Mouse (Mus musculus): Measurements from ENCODE around the gene Vmn1r86. TPM values are rescaled to one million over a fixed set of nuclear protein-coding genes. Genes with fewer than 3 reads are reported as not detected.
A peak's percentile ranks its signal among the peaks of the same experiment; 100 is the strongest.
"Not testable (repeated sequence)": the region's sequence is repeated elsewhere in the genome, so short reads cannot be mapped to it uniquely, and the experiment has no call there.

Gene Vmn1r86
- total RNA-seq (2015; ENCODE audit: low replicate concordance), result not detected in 2 replicates
- not detected in 2 replicates for total RNA-seq (2017; ENCODE audit: low replicate concordance)

GRCm38 (mm10) chr7:13119817-13120216 lies at the start of gene Vmn1r86:
TSS of gene Vmn1r86 (minus strand) at chr7:13119917.
- ATAC-seq (replicated peaks; ENCODE audit: low FRiP score, poor library complexity, severe bottlenecking), result no peak

- no peak for ATAC-seq (replicated peaks; ENCODE audit: low FRiP score, poor library complexity, severe bottlenecking)
Measured at GRCm38 (mm10) chr7:13159268-13159667, 39.6 kb upstream of the Vmn1r86 start, which contains the start of gene Vmn1r88. TSS of gene Vmn1r88 (plus strand) at chr7:13159568.

- no peak for ATAC-seq (replicated peaks; ENCODE audit: low FRiP score, poor library complexity, severe bottlenecking)
Measured at GRCm38 (mm10) chr7:13140057-13140456, 20.3 kb upstream of the Vmn1r86 start, which contains the start of gene Vmn1r87. TSS of gene Vmn1r87 (minus strand) at chr7:13140157.

GRCm38 (mm10) chr7:13137340-13137739 lies 17.6 kb upstream of the Vmn1r86 start:
- ATAC-seq (replicated peaks; ENCODE audit: low FRiP score, poor library complexity, severe bottlenecking), result no peak

- ATAC-seq (replicated peaks; ENCODE audit: low FRiP score, poor library complexity, severe bottlenecking), result no peak
Measured at GRCm38 (mm10) chr7:13131856-13132255, 12.1 kb upstream of the Vmn1r86 start.

- ATAC-seq (replicated peaks; ENCODE audit: low FRiP score, poor library complexity, severe bottlenecking), result peak; percentile 99
Measured at GRCm38 (mm10) chr7:13123554-13124153, 3.9 kb upstream of the Vmn1r86 start.

- no peak for ATAC-seq (replicated peaks; ENCODE audit: low FRiP score, poor library complexity, severe bottlenecking)
Measured at GRCm38 (mm10) chr7:13095073-13095472, 24.6 kb downstream of the Vmn1r86 start, which contains the start of gene Vmn1r85. TSS of gene Vmn1r85 (minus strand) at chr7:13095173.

GRCm38 (mm10) chr7:13072293-13072692 lies 47.4 kb downstream of the Vmn1r86 start:
- ATAC-seq (replicated peaks; ENCODE audit: low FRiP score, poor library complexity, severe bottlenecking), result no peak

GRCm38 (mm10) chr7:13063399-13063798 lies 56.3 kb downstream of the Vmn1r86 start:
- ATAC-seq (replicated peaks; ENCODE audit: low FRiP score, poor library complexity, severe bottlenecking), result not testable (repeated sequence)

- ATAC-seq (replicated peaks; ENCODE audit: low FRiP score, poor library complexity, severe bottlenecking), result no peak
Measured at GRCm38 (mm10) chr7:13059536-13059935, 60.2 kb downstream of the Vmn1r86 start.

- ATAC-seq (replicated peaks; ENCODE audit: low FRiP score, poor library complexity, severe bottlenecking), result no peak
Measured at GRCm38 (mm10) chr7:13056913-13057700, 62.6 kb downstream of the Vmn1r86 start.

- peak; percentile 94 for ATAC-seq (replicated peaks; ENCODE audit: low FRiP score, poor library complexity, severe bottlenecking)
Measured at GRCm38 (mm10) chr7:13054287-13055010, 65.3 kb downstream of the Vmn1r86 start, which contains the start of gene Mzf1. TSS of gene Mzf1 (minus strand) at chr7:13054764.

- no peak for ATAC-seq (replicated peaks; ENCODE audit: low FRiP score, poor library complexity, severe bottlenecking)
Measured at GRCm38 (mm10) chr7:13053961-13054286, 65.8 kb downstream of the Vmn1r86 start.

- no peak for ATAC-seq (replicated peaks; ENCODE audit: low FRiP score, poor library complexity, severe bottlenecking)
Measured at GRCm38 (mm10) chr7:13053501-13053900, 66.2 kb downstream of the Vmn1r86 start.

- ATAC-seq (replicated peaks; ENCODE audit: low FRiP score, poor library complexity, severe bottlenecking), result no peak
Measured at GRCm38 (mm10) chr7:13053001-13053400, 66.7 kb downstream of the Vmn1r86 start.

Other genes with a start within 250 kb of the Vmn1r86 start
- gene Zfp128, start 238.7 kb downstream of the Vmn1r86 start, total RNA-seq (2015; ENCODE audit: low replicate concordance), result 0.72 and 0.84 TPM in 2 replicates
- gene Zfp128, start 238.7 kb downstream of the Vmn1r86 start, total RNA-seq (2017; ENCODE audit: low replicate concordance), result 1.0 and 1.9 TPM in 2 replicates
- 0.72 and 10.5 TPM in 2 replicates for gene Zscan22, start 222.1 kb downstream of the Vmn1r86 start, total RNA-seq (2015; ENCODE audit: low replicate concordance)
- gene Zscan22, start 222.1 kb downstream of the Vmn1r86 start, total RNA-seq (2017; ENCODE audit: low replicate concordance), result 1.4 TPM in 1 of 2 replicates, not detected in the other
- 579 and 738 TPM in 2 replicates for gene Rps5, start 197.6 kb downstream of the Vmn1r86 start, total RNA-seq (2015; ENCODE audit: low replicate concordance)
- 178 and 253 TPM in 2 replicates for gene Rps5, start 197.6 kb downstream of the Vmn1r86 start, total RNA-seq (2017; ENCODE audit: low replicate concordance)
- gene Rnf225, start 192.5 kb downstream of the Vmn1r86 start, total RNA-seq (2015; ENCODE audit: low replicate concordance), result 0.42 TPM in 1 of 2 replicates, not detected in the other
- 0.51 TPM in 1 of 2 replicates, not detected in the other for gene Rnf225, start 192.5 kb downstream of the Vmn1r86 start, total RNA-seq (2017; ENCODE audit: low replicate concordance)
- gene Zfp324, start 154.1 kb downstream of the Vmn1r86 start, total RNA-seq (2015; ENCODE audit: low replicate concordance), result 0.42 and 0.72 TPM in 2 replicates
- gene Zfp324, start 154.1 kb downstream of the Vmn1r86 start, total RNA-seq (2017; ENCODE audit: low replicate concordance), result 1.4 and 1.7 TPM in 2 replicates
- gene Zfp446, start 142.1 kb downstream of the Vmn1r86 start, total RNA-seq (2015; ENCODE audit: low replicate concordance), result 0.72 and 5.9 TPM in 2 replicates
- gene Zfp446, start 142.1 kb downstream of the Vmn1r86 start, total RNA-seq (2017; ENCODE audit: low replicate concordance), result 0.39 and 0.68 TPM in 2 replicates
- not detected in 2 replicates for gene Slc27a5, start 121.7 kb downstream of the Vmn1r86 start, total RNA-seq (2015; ENCODE audit: low replicate concordance)
- gene Slc27a5, start 121.7 kb downstream of the Vmn1r86 start, total RNA-seq (2017; ENCODE audit: low replicate concordance), result not detected in 2 replicates
- gene Trim28, start 120.8 kb downstream of the Vmn1r86 start, total RNA-seq (2015; ENCODE audit: low replicate concordance), result 194 and 220 TPM in 2 replicates
- 137 and 141 TPM in 2 replicates for gene Trim28, start 120.8 kb downstream of the Vmn1r86 start, total RNA-seq (2017; ENCODE audit: low replicate concordance)
- 4.0 and 10.1 TPM in 2 replicates for gene Zbtb45, start 109.9 kb downstream of the Vmn1r86 start, total RNA-seq (2015; ENCODE audit: low replicate concordance)
- 6.7 and 7.6 TPM in 2 replicates for gene Zbtb45, start 109.9 kb downstream of the Vmn1r86 start, total RNA-seq (2017; ENCODE audit: low replicate concordance)
- 116 and 138 TPM in 2 replicates for gene Chmp2a, start 85.1 kb downstream of the Vmn1r86 start, total RNA-seq (2015; ENCODE audit: low replicate concordance)
- 125 and 153 TPM in 2 replicates for gene Chmp2a, start 85.1 kb downstream of the Vmn1r86 start, total RNA-seq (2017; ENCODE audit: low replicate concordance)
- gene Ube2m, start 81.6 kb downstream of the Vmn1r86 start, total RNA-seq (2015; ENCODE audit: low replicate concordance), result 70.0 and 96.9 TPM in 2 replicates
- gene Ube2m, start 81.6 kb downstream of the Vmn1r86 start, total RNA-seq (2017; ENCODE audit: low replicate concordance), result 61.0 and 94.6 TPM in 2 replicates
- not detected in 2 replicates for gene Mzf1, start 65.2 kb downstream of the Vmn1r86 start, total RNA-seq (2015; ENCODE audit: low replicate concordance)
- not detected in 2 replicates for gene Mzf1, start 65.2 kb downstream of the Vmn1r86 start, total RNA-seq (2017; ENCODE audit: low replicate concordance)
- not detected in 2 replicates for gene Vmn1r85, start 24.7 kb downstream of the Vmn1r86 start, total RNA-seq (2015; ENCODE audit: low replicate concordance)
- not detected in 2 replicates for gene Vmn1r85, start 24.7 kb downstream of the Vmn1r86 start, total RNA-seq (2017; ENCODE audit: low replicate concordance)
- gene Vmn1r87, start 20.2 kb upstream of the Vmn1r86 start, total RNA-seq (2015; ENCODE audit: low replicate concordance), result not detected in 2 replicates
- not detected in 2 replicates for gene Vmn1r87, start 20.2 kb upstream of the Vmn1r86 start, total RNA-seq (2017; ENCODE audit: low replicate concordance)
- not detected in 2 replicates for gene Vmn1r88, start 39.7 kb upstream of the Vmn1r86 start, total RNA-seq (2015; ENCODE audit: low replicate concordance)
- not detected in 2 replicates for gene Vmn1r88, start 39.7 kb upstream of the Vmn1r86 start, total RNA-seq (2017; ENCODE audit: low replicate concordance)
- gene Vmn1r89, start 93.1 kb upstream of the Vmn1r86 start, total RNA-seq (2015; ENCODE audit: low replicate concordance), result not detected in 2 replicates
- gene Vmn1r89, start 93.1 kb upstream of the Vmn1r86 start, total RNA-seq (2017; ENCODE audit: low replicate concordance), result not detected in 2 replicates
- 174 and 196 TPM in 2 replicates for gene Lig1, start 157.4 kb upstream of the Vmn1r86 start, total RNA-seq (2015; ENCODE audit: low replicate concordance)
- 133 and 162 TPM in 2 replicates for gene Lig1, start 157.4 kb upstream of the Vmn1r86 start, total RNA-seq (2017; ENCODE audit: low replicate concordance)
- gene Zswim9, start 158.8 kb upstream of the Vmn1r86 start, total RNA-seq (2015; ENCODE audit: low replicate concordance), result 5.9 and 8.6 TPM in 2 replicates
- gene Zswim9, start 158.8 kb upstream of the Vmn1r86 start, total RNA-seq (2017; ENCODE audit: low replicate concordance), result 5.1 and 7.1 TPM in 2 replicates
- 6.7 and 14.8 TPM in 2 replicates for gene Pla2g4c, start 204.7 kb upstream of the Vmn1r86 start, total RNA-seq (2015; ENCODE audit: low replicate concordance)
- gene Pla2g4c, start 204.7 kb upstream of the Vmn1r86 start, total RNA-seq (2017; ENCODE audit: low replicate concordance), result 6.1 and 8.9 TPM in 2 replicates

Data from erythroid progenitor cell, adult 5-6 weeks (primary cell).